Mouse (Mus musculus) gastrocnemius, postnatal 14 days (tissue): ENCODE data around the gene Ippk. TPM values are rescaled to one million over a fixed set of nuclear protein-coding genes. Genes with fewer than 3 reads are reported as not detected.

ENCODE experiments used
- DNase-seq: peaks from one replicate; pipeline ENCODE4 v3.0.0; 2021; ENCODE audit warnings: mixed read lengths
- intact Hi-C: fragments of 180-260 bp; cut with DNase I; formaldehyde crosslinking; loops from one replicate; pipeline ENCODE4 v1.15.1; 2025; ENCODE audit warnings: low total_unique reads
- long read RNA-seq, 2 experiments: library from polyadenylated mRNA; stranded (forward); transcript quantifications; one replicate each; pipeline ENCODE4 v2.0.0; 2021
- total RNA-seq, 2 experiments: library from RNA; stranded (reverse); gene quantifications; 2 replicates each; pipeline ENCODE4 v1.2.3; 2021

The Ippk gene
- total RNA-seq, result 1 to 10 TPM; 5.1 to 6.6 TPM
- long read RNA-seq, experiment 1, full-length matches to known transcripts, result 11 of 15 reads
- long read RNA-seq, experiment 1, partial matches to known transcripts, result 1 of 15 reads
- long read RNA-seq, experiment 1, other reads (novel, unspliced or antisense), result 3 of 15 reads
- long read RNA-seq, experiment 2, full-length matches to known transcripts, result 10 of 14 reads
- long read RNA-seq, experiment 2, partial matches to known transcripts, result 1 of 14 reads
- long read RNA-seq, experiment 2, other reads (novel, unspliced or antisense), result 3 of 14 reads

DNA sequence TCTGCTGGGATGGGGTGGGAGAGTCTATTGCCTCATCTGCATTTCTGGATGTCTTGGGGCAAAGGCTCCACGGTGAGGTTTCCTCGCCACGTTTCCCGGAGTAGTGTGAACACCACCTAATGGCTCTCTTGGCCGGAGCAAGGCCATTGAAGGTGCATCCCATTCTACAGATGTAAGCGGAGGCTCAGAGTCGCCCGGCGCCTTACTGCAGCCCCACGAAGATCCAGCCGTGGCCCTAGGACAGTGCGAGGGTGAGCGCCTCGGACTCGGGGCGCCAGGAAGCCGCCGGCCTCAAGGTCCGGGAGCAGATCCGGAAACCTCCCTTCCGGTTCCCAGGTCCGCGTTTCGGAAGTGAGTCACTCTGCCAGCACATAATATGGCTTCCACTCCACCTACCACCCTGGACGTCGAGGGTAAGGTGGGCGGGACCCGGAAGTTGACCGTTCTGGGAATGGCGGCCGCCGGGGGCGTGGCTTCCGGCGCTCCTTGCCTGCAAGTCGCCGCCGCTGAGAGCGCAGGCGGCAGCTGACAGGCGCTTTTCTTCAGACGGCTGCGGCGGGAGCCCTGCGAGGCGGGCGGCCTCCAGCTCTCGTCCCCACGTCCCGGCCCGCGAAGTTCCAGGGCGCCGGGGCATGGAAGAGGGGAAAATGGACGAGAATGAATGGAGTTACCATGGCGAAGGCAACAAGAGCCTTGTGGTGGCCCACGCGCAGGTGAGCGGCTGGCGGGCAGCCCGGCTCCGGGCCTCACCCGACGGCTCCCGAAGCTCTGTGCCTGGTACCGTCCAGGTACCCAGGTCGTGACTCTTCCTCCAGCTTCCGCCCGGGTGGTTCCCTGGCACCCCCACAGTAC is at the start of gene Ippk:
TSS of gene Ippk (plus strand) at position 496 of the 852 bp plus-strand sequence.
- intact Hi-C loops, result no loop called here
- peak; percentile 98 for DNase-seq

DNA sequence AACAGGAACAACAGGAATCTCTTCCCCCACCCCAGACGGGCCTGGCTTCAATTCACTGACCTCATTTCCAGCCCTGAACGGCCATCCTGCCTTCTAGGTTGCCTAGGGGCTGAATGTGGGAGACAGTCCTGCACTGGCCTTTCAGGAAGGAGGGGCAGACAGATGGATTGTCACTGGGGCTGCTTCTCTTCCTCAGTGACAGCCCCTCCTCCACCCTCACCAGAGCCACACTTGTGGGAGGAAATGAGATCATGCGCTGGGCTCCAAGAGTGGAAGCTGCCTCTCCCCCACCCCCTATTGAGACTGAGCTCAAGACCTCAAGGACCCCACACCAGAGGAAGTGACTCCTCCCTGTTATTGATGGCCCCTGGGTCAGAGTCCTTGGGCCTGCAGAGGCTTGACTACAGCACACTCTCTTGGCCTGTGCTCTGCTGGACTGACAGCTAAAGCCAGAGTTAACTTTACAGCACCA is 49.6 kb upstream of the Ippk start:
- DNase-seq, result peak; percentile 58
- intact Hi-C loops, result no loop called here

DNA sequence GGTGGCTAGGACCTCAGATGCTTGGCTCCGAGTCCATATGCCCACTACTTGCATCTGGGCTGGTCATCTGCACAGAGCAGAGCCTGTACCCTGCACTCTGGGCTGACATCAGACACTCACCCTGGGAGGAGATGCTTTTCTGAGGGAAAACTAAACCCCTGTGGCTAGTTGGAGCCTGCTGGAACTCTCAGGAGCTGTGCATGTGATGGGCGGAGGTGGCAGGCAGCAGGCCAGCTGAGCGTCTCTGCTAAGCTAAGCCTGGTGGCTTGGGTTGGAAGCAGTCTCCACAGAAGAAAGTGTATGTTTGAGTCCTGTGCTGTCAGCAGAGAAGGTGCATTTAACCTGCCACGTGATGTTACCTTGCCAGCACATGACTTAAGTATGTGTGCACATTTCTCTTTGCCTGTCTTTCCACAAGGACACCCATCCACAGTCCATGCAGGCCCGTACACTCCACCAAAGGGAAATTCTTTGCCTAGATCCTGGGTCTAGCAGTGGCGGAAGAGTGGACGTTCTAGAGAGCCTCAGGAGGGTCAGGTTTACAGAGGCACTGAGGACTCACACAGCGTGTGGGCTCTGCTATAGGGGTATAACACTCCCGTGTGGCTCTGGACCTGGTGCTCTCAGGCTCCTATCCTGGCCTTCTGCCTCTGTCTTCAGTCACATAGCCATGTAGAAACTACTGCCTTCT is 48.5 kb upstream of the Ippk start:
- DNase-seq, result peak; percentile 69
- intact Hi-C loops, result no loop called here

DNA sequence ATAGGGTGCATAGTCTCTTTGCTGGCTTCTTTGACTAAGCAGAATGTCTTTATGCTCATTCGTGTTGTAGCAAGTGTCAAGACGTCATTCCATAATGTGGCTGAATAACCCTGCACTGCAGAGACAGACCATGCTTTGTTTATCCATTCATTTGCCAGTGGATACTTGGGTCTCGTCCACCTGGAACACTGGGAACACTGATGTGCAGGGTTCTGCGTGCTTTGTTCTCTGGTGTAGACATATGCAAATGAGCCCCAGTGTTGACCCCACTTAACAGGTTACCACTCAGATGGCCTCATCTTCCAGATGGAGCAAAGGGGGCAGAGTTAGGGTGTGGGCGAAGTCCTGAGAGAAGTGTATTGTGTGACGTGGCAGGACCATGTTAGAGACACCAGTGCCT is 46.7 kb upstream of the Ippk start:
- DNase-seq, result no peak
- intact Hi-C loops, result no loop called here

DNA sequence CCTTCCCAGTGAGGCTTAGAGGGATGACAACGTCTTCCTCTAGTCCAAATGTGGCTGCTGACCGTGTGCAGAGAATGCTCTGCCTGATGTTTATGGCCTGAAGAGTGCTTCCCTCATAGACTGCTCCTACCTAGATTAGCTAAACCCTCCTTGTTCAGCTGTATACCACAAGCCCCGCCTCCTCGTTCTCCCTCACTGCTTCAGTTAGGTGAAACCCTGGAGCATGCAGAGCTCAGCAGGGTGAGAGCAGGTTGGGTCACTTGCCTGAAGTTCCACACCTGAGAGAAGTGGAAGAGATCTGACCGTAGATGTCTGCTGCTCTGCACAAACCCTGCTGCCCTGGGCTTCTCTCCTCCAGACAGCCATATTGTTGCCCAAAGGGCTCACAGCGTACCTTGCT is 46.3 kb upstream of the Ippk start:
- intact Hi-C loops, result loop anchor here (5.0 kb wide), 1 partner anchor 37 kb away; no protein-coding TSS in a partner anchor
- no peak for DNase-seq

DNA sequence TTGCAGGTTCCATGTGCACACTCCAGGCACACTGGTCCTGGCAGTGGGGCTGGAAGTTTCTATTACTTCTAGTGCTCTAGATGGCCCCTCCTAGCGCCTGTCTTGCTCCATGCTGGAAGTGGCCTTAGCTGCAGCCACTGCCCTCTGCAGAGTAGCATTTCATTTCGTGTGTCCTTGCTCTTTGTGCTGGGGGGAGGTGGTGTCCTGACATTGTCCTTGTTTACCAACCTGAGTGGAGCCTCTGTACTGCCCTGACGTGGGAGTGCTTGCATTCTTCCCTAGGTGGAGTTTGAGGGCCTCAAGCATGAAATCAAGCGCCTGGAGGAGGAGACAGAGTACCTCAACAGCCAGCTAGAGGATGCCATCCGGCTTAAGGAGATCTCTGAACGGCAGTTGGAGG is 43.4 kb upstream of the Ippk start:
- intact Hi-C loops, result loop anchor here (5.0 kb wide), 1 partner anchor 40 kb away; no protein-coding TSS in a partner anchor

DNA sequence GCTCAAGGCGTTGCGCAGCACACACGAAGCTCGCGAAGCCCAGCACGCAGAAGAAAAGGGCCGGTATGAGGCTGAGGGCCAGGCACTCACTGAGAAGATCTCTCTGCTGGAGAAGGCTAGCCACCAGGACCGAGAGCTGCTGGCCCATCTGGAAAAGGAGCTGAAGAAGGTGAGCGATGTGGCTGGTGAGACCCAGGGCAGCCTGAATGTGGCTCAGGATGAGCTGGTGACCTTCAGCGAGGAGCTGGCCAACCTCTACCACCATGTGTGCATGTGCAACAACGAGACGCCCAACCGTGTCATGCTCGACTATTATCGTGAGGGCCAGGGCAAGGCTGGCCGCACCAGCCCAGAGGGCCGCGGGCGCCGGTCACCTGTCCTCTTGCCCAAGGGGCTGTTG is 41.7 kb upstream of the Ippk start:
- no peak for DNase-seq
- intact Hi-C loops, result loop anchor here (5.0 kb wide), 1 partner anchor 42 kb away; no protein-coding TSS in a partner anchor

More for the DNA sequence above, 43.4 kb upstream of the Ippk start:
- no peak for DNase-seq

DNA sequence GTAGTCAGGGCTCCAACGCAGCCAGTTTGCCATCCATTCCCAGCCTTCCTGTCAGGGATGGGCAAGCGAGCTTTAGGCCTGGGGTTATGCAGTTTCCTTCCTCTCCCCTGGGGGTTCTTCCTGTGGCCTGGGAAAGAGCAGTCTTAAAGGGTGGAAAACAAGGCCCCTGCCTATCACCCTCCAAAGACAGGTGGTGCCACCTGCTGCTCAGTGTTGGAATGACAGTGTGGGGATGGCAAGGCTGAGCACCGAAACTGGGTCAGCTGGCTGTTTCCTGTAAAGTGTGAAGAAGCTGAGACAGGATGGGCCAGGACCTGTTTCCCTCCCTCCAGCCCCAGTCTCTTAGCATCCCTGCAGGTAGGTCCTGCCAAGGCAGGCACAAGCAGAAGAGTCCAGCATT is 39.8 kb upstream of the Ippk start:
- intact Hi-C loops, result no loop called here
- peak; percentile 89 for DNase-seq

DNA sequence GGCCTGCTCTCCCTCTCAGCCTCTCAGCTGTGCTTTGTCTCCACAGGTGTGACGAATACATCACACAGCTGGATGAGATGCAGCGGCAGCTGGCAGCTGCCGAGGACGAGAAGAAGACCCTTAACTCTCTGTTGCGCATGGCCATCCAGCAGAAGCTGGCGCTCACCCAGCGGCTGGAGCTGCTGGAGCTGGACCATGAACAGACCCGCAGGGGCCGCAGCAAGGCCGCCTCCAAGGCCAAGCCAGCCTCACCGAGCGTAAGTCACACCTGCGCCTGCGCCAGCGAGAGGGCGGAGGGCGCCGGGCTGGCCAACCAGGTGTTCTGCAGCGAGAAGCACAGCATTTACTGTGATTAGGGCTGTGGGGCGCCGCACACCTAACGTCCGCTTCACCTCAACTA is 38.1 kb upstream of the Ippk start:
- intact Hi-C loops, result no loop called here
- no peak for DNase-seq

DNA sequence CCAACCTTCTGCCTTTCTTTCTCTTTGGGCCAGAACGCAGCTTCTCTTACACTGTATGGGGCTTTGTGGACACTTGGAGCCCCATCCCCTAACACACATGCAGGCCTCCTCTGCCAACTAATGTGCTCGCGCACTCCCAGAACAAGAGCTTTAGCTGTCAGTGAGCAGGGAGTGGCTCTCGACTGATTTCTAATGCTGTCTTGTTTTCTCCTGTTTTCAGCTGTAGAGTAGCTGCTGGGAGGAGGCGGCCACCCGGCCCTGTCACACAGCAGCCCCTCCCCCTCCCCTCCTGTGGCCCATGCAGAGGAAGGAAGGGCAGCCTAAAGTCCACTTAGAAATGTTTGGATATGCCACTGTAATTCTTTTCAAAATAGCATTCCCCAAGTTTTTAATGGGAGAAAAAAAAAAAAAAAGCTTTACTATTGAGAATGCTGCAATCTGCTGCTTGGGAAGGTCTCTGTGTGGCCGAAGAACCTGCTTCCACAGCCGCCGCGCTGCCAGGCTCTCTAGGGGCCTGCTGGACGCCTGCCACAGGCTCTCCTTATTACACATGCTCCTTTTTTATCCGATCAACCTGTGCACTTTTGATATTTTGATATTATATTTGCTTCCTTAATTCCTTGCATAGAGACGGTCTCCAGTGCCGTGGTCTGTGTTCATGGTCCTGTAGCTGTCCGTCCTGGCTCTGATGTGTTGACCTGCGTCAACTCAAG is 36.1 kb upstream of the Ippk start:
- DNase-seq, result no peak

DNA sequence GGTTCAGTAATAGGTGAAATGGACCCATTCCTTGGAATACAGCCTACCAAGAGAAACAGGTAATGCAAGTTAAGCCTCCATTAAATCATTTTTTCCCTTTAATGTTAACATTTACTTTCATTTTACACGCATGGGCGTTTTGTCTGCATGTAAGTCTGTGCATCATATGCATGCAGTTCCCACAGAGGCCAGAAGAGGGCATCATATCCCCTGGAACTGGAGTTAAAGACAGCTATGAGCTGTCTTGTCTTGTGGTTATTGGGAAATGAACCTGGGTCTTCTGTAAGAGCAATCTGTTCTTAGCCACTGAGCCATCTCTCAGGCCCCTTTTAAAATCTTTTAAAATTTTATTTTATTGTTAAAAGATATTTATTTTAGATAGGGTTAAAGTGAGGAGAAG is 29.7 kb upstream of the Ippk start:
- DNase-seq, result no peak
- intact Hi-C loops, result no loop called here

More for the DNA sequence above, 36.1 kb upstream of the Ippk start:
- intact Hi-C loops, result no loop called here

DNA sequence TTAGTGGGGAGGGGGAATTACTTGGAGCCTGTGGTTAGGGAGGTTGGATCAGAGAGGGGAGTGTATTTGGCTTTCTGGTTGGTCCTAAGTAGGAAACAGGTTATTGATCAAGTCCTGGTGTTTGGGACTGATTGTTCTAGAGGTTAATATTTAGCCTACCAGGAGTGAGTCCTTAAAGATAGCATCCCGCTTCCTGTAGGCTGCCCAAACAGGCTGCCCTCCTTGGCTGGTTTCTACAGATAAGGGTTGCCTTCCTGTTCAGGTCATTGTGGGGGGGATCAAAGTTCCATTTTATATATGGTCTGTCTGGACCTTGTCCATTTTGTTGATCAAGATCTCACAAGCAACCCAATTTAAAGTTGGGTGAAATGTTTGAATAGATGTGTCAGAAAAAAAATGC is 27.5 kb upstream of the Ippk start:
- DNase-seq, result no peak
- intact Hi-C loops, result no loop called here

DNA sequence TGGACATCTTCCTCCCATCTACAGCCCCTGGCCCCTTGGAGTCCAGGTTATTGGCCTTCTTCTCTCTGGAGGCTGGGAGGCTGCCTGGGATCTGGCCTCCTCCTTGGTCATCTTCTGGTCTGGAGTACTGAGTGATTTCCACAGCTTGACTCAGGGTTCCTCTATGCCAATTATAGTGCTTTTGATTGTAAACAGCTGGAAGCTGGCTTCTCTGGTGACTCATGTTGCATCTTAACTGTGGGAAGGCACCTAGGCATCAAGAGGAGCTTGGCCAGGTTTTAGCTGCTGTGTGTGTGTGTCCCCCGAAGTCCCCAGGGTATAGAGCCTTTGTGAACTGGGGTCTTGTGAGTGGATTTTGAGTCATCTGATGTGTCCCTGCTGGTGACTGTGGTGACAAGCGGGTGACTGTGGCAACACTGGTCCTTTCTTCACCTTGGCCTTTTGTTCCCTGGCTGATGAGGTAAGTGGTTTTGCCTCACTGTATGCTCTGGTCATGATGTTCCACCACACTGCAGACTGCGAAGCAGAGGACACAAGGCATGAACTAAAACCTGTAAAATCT is 26.1 kb upstream of the Ippk start:
- intact Hi-C loops, result no loop called here
- no peak for DNase-seq

DNA sequence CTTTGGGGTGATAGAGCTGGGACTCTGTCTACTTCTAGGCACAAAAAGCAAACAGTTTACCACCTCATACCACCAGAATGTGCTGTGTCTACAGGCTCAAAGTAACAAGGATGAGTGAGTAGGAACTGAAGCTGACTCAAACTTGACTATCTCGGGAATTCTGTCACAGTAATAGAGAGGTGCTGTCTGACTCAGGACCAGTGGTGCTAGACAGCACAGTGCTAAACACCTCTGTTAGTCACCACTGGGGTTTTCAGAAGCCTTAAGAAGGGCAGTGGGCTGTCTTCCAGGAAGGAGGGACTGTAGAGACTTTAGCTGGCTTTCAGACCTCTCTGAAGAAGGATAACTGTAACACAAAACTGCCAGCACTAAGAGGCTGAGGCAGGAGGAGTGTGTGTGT is 24.3 kb upstream of the Ippk start:
- no peak for DNase-seq
- intact Hi-C loops, result no loop called here

DNA sequence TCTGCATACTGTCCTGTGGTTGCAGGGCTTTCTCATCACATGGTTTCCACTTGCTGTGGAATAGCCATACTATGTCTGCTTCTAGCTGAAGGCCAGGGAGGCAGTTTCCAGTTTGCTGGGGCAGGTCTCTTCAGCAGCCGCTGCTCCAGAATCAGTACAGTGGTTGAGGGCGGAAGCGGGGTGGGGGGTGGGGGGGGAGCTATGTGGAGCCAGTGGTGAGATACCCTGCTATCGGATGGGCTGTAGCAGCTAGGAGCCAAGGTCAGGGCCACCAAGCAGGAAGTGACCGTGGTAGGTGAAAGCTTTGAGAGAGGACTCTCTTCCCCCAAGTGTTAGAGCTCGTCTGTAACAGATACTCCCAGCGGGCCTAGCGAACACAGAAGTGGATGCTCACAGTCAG is 22.9 kb upstream of the Ippk start:
- intact Hi-C loops, result no loop called here
- DNase-seq, result no peak

DNA sequence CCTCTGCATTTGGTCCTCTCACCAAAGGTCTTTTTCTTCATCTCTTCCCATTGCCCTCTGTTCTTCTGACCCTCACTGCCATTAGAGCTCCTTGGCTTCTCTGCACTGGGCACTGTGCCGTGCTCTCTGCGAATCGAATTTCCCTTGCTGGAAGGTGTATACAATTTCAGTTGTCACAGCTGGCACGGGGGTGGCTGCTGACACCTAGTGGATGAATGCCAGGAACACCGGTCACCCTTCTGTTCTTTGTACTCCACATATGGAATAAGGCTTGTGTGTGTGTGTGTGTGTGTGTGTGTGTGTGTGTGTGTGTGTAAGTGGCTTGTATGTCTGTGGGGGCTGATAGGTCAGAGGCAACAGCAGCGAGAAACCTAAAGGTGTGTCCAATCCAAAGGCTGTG is 20.9 kb upstream of the Ippk start:
- peak; percentile 53 for DNase-seq
- intact Hi-C loops, result loop anchor here (10.0 kb wide), 1 partner anchor 345 kb away; no protein-coding TSS in a partner anchor

DNA sequence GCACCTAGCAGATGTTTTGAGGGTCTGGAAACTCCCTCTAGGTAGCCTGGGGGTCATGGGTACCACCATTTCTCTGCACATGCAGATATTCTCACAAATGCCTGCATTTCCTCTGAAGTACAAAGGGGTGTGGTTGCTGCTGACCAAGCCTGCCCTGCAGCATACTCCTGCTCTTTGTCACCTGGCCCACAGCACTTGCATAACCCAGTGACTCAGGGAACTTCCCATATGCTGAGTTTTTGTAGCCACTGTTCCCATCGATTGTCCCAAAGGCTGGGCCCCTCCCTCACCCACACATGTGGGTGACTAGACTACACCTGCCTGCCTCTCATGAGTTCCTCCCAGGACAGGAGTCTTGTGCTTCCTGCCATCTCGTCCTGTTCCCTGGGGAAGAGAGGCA is 18.4 kb upstream of the Ippk start:
- DNase-seq, result no peak
- intact Hi-C loops, result loop anchor here (10.0 kb wide), 1 partner anchor 348 kb away; no protein-coding TSS in a partner anchor

DNA sequence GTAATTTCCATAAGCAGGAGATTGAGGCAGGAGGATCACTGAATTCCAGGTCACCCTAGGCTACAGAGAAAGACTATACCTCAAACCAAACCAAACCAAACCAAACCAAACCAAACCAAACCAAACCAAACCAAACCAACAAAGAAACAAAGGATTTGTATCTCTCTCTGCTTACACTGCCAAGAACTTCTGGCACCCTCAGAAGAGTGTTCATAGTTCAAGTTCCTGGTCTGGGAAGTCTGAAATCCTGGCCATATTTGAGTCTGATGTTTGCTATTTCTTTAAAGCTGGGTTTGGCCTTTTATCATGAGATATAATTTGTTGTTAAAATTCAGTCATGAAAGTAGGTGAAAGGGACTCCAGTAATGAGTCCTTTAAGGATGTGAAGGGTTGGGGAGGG is 13.3 kb upstream of the Ippk start:
- no peak for DNase-seq
- intact Hi-C loops, result loop anchor here (10.0 kb wide), 1 partner anchor 353 kb away; no protein-coding TSS in a partner anchor

DNA sequence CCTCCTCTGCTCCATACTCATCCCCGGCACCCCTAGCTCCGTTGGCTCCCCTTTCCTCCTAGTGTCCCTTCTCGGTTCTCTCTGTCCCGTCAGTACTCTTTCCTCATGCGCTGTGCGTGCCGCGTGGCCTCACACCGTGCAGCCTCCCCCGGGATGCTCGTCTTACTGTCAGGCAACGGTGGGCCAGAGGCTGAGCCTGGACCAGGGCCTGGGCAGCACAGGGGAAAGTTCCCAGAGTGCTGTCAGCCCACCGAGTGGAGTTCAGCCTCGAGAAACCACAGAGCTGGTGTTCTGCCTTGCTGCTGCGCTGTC is 513 bp downstream of the Ippk start:
- DNase-seq, result peak; percentile 9
- intact Hi-C loops, result no loop called here
